Mouse (Mus musculus): ENCODE measurements at regions not wholly inside any gene's neighbourhood (a gene's known extent, or its start where the extent isn't known, plus 50 kb on each side); places are given as distances from the start of the nearest gene placed in this dataset.

- TF ChIP-seq CTCF (conservative IDR thresholded peaks at IDR 0.05; ENCODE audit: low read length) (no peak), POU5F1 (IDR thresholded peaks at IDR 0.05; ENCODE audit: borderline replicate concordance, low read length) (no peak)
Measured at GRCm38 (mm10) chr13:106723315-106723714, 213.4 kb downstream of the Ipo11 start.
